ENCODE assay signal across 26 mouse cellular contexts in the genomic region with DNA sequence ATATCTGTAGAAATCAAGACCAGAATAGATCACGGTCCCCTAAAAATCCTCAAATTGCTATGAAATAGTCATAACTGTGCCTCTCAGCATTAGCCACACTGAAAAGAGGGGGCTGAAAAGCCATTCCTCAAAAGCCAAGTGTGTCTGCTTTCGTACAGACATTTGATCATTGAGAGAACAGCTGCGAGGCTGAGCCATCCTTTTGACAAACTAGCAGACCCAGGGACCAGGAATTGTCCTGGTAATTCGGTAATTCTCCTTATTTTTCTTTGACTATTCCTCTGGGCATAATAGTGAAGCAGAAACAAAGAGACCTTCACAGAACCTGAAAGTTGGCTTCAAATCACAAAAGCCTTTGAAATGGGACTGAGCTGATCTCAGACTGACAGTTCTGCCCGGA.
"Had no signal": no experiment of that assay in that cellular context is flagged by ENCODE, and none has a peak within 500 bp of the region (broad histone marks: within the 10 kb centered on the region; RNA-seq: fewer than 3 reads in every experiment).

No protein-coding gene starts in this region.

- H3K4me3 ChIP-seq: gastrocnemius, adult 2 months; heart, adult 2 months; heart, embryonic 13.5 days; heart, embryonic 15.5 days; hindbrain, embryonic 13.5 days; hindbrain, embryonic 15.5 days; kidney, embryonic 15.5 days; limb, embryonic 12.5 days; limb, embryonic 15.5 days had no signal

- H3K27me3 ChIP-seq: heart, embryonic 13.5 days; heart, embryonic 15.5 days; hindbrain, embryonic 13.5 days; hindbrain, embryonic 15.5 days; kidney, embryonic 15.5 days; limb, embryonic 12.5 days; limb, embryonic 15.5 days had no signal

- H3K4me1 ChIP-seq: heart, embryonic 13.5 days; heart, embryonic 15.5 days; hindbrain, embryonic 13.5 days; hindbrain, embryonic 15.5 days; kidney, embryonic 15.5 days; limb, embryonic 12.5 days; limb, embryonic 15.5 days had no signal

- H3K4me2 ChIP-seq: heart, embryonic 11.5 days; heart, embryonic 13.5 days; heart, embryonic 15.5 days; hindbrain, embryonic 13.5 days; hindbrain, embryonic 15.5 days; kidney, embryonic 15.5 days; limb, embryonic 12.5 days; limb, embryonic 15.5 days had no signal

- DNase-seq: gastrocnemius, adult 2 months; gastrocnemius, postnatal 10 days; gastrocnemius, postnatal 25 days; heart, adult 11 months; heart, adult 2 months; heart, postnatal 14 days; heart, postnatal 36 days; kidney, adult 11 months; kidney, adult 2 months; kidney, adult 9 months; kidney, postnatal 14 days; kidney, postnatal 36 days; layer of hippocampus, adult 9-11 months; layer of hippocampus, postnatal 36 days; left cerebral cortex, postnatal 4 days had no signal

- H3K9me3 ChIP-seq: heart, embryonic 13.5 days; heart, embryonic 15.5 days; hindbrain, embryonic 13.5 days; hindbrain, embryonic 15.5 days; kidney, embryonic 15.5 days; limb, embryonic 12.5 days; limb, embryonic 15.5 days had no signal

- H3K36me3 ChIP-seq: heart, embryonic 13.5 days; heart, embryonic 15.5 days; hindbrain, embryonic 13.5 days; hindbrain, embryonic 15.5 days; kidney, embryonic 15.5 days; limb, embryonic 12.5 days; limb, embryonic 15.5 days had no signal

- H3K27ac ChIP-seq: gastrocnemius, adult 2 months; heart, adult 2 months; heart, embryonic 13.5 days; heart, embryonic 15.5 days; hindbrain, embryonic 13.5 days; hindbrain, embryonic 15.5 days; hindbrain, postnatal 0 days; kidney, embryonic 15.5 days; kidney, postnatal 0 days; limb, embryonic 12.5 days; limb, embryonic 15.5 days had no signal

- ATAC-seq: hindbrain, postnatal 0 days; intestine, embryonic 16.5 days had no signal

- H3K9ac ChIP-seq: heart, embryonic 13.5 days; heart, embryonic 15.5 days; hindbrain, embryonic 13.5 days; hindbrain, embryonic 15.5 days; kidney, embryonic 15.5 days; limb, embryonic 12.5 days; limb, embryonic 15.5 days had no signal
